Mouse (Mus musculus) forebrain, embryonic 16.5 days (tissue): ENCODE data around the gene Sipa1l1. TPM values are rescaled to one million over a fixed set of nuclear protein-coding genes. Genes with fewer than 3 reads are reported as not detected.

ENCODE experiments used
- ATAC-seq: fragments of 200-750 bp; cut with Nextera tagmentation; 2 replicates; pipeline ENCODE4 v1.8.0; 2017; ENCODE audit warnings: mild to moderate bottlenecking, moderate library complexity
- H3K27ac ChIP-seq: fragments of 300-500 bp; sonication (generic); 2 replicates; pipeline ENCODE4 v1.5.1; 2014; ENCODE audit warnings: low read length, control low read depth
- H3K27me3 ChIP-seq: fragments of 300-500 bp; sonication (generic); replicated peaks from 2 replicates; pipeline ENCODE4 v1.6.1; 2014; ENCODE audit warnings: low read length; ENCODE audit not compliant: control insufficient read depth, insufficient read depth
- H3K36me3 ChIP-seq: fragments of 300-500 bp; sonication (generic); 2 replicates; pipeline ENCODE4 v1.6.1; 2014; ENCODE audit not compliant: control insufficient read depth, insufficient read depth
- H3K4me1 ChIP-seq: fragments of 300-500 bp; sonication (generic); replicated peaks from 2 replicates; pipeline ENCODE4 v1.6.1; 2014; ENCODE audit warnings: low read length; ENCODE audit not compliant: control insufficient read depth, insufficient read depth
- H3K4me2 ChIP-seq: fragments of 300-500 bp; sonication (generic); 2 replicates; pipeline ENCODE4 v1.6.1; 2014; ENCODE audit warnings: mild to moderate bottlenecking, low read length, control low read depth
- H3K4me3 ChIP-seq: fragments of 300-500 bp; sonication (generic); replicated peaks from 2 replicates; pipeline ENCODE4 v1.5.1; 2014; ENCODE audit warnings: mild to moderate bottlenecking, low read length, control low read depth
- H3K9ac ChIP-seq: fragments of 300-500 bp; sonication (generic); replicated peaks from 2 replicates; pipeline ENCODE4 v1.6.1; 2014; ENCODE audit warnings: low read depth, low read length, control low read depth
- H3K9me3 ChIP-seq: fragments of 300-500 bp; sonication (generic); 2 replicates; pipeline ENCODE4 v1.6.1; 2016; ENCODE audit warnings: low read length; ENCODE audit not compliant: control insufficient read depth
- WGBS: fragments of 180-500 bp; shearing (Covaris S2); extraction: QIAGEN DNeasy Blood & Tissue Kit; methylation state at CpG from one replicate; pipeline ENCODE4 v1.1.7; 2014; 5-methylcytosine and 5-hydroxymethylcytosine counted together
- polyA plus RNA-seq: library from polyadenylated mRNA; unstranded; fragments of >200 nt; fragmentation: Nextera tagmentation; extraction: Ambion mirVana; gene quantifications from 2 replicates; pipeline ENCODE4 v1.2.1, GENCODE M21; 2015

Gene Sipa1l1
- polyA plus RNA-seq, 1 experiment from 2014 or later, result 26.8 TPM

DNA sequence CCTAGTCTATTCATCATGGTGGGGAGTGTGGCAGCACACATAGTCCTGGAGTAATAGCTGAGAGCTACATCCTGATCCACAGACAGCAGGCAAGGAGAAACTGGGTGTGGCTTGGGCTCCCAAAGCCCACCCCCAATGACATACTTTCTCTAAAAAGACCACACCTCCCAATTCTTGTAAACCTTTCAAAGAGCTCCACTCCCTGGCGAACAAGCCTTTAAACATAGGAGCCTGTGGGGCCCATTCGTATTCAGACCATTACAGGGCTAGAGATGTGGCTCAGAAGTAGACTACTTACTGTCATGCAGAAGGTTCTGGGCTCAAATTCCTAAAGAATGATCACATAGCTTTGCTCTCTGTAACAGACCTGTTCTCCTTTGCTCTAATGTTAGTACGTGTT is 156.4 kb downstream of the Sipa1l1 start:
- WGBS, result 84% methylated on average over 3 of the region's 3 CpGs
- ATAC-seq, result no peak
- Histone ChIP-seq H3K4me3 (no peak overlapping the region), H3K36me3 (no peaks in the 10 kb centered on the region), H3K27ac (no peak overlapping the region), H3K4me1 (no peaks in the 10 kb centered on the region; the same call in 1 of the 2 replicates), H3K9ac (no peak overlapping the region), H3K9me3 (no peaks in the 10 kb centered on the region), H3K27me3 (no peaks in the 10 kb centered on the region), H3K4me2 (no peak overlapping the region)

DNA sequence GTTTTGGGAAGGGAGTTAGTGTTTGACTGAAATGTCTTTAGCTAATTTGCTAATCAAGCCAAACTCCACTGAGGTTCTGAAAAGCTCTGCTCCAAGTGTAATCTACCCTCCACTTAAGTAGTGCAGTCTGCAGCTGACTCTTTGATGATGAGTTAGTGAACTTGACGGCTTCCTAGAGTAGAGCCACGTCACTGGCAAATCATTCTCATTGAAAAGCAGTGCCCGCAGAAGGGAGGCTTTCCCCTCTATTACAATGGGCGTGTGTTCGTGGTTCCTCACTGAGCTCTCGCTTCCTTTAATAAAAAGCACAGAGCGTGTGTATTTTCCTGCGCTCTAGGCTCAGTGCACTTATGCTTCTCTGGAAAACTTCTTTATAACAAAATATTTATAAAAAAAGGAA is 157.3 kb downstream of the Sipa1l1 start:
- Histone ChIP-seq H3K4me1 (no peaks in the 10 kb centered on the region; the same call in 1 of the 2 replicates), H3K27ac (no peak overlapping the region), H3K4me2 (no peak overlapping the region), H3K27me3 (no peaks in the 10 kb centered on the region), H3K4me3 (no peak overlapping the region), H3K9ac (no peak overlapping the region), H3K36me3 (no peaks in the 10 kb centered on the region), H3K9me3 (no peaks in the 10 kb centered on the region)
- WGBS, result 38% methylated on average over 8 of the region's 8 CpGs
- ATAC-seq, result peak; percentile 28; the same call in 1 of the 2 replicates

DNA sequence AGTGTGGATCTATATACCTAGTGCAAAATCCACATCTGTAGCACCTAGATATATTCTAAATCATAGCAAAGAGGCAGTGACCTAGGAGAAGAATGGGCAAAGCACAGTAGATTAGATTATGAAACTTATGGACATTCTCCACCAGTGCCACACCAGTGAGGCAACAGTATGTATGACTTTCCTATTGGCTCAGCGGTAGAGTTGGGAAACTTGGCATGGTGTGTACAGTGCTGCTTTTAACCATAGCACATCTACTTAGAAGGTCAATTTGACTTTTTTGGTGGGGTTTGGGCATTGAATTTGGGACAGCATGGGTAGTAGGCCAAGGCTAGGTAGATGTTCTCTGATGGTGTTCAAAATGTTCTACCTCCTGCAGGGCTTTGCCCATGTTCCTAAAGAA is 159.0 kb downstream of the Sipa1l1 start:
- H3K4me2 ChIP-seq, result no peak overlapping the region
- H3K27ac ChIP-seq, result no peak overlapping the region
- no peak overlapping the region for H3K4me3 ChIP-seq
- 100% methylated on average over 1 of the region's 1 CpGs for WGBS
- no peaks in the 10 kb centered on the region for H3K27me3 ChIP-seq
- H3K4me1 ChIP-seq, result no peaks in the 10 kb centered on the region; the same call in 1 of the 2 replicates
- no peaks in the 10 kb centered on the region for H3K36me3 ChIP-seq
- no peak overlapping the region for H3K9ac ChIP-seq
- no peaks in the 10 kb centered on the region for H3K9me3 ChIP-seq
- no peak for ATAC-seq

DNA sequence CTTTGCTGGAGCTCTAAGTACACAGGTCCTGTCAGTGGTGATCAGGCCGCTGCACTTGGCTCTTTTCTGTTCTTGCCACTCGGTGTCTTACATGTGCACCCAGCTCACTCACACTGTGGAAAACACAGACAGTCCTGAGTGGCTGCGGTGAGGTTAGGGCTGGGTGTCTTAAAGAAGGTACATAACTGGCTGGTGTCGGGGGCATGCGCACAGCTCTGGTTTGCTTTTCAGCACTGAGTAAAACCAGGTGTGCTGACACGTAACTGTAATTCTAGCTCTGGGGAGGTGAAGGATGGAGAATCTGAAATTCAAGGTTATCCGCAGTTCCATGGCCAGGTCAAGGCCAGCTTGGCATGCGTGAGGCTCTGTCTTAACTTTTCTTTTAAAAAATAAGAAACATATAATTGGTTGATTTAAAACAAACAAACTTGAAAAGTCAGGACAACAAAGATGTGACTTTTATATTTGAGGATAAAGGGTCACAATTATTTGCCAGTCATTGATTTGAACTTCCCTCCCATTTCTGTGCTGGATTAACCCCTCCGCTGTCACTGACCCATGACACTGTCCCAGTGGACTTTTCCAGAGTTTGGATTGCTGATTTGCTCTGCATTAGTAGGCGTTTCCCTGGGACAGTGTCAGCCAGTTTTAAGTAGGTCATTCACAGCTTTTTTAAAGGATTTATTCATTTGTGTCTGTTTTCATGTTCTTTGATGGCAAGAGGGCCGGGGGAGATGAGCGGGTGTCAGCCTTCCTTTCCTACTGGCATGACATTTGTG is 163.9 kb downstream of the Sipa1l1 start:
- WGBS, result 89% methylated on average over 12 of the region's 12 CpGs

DNA sequence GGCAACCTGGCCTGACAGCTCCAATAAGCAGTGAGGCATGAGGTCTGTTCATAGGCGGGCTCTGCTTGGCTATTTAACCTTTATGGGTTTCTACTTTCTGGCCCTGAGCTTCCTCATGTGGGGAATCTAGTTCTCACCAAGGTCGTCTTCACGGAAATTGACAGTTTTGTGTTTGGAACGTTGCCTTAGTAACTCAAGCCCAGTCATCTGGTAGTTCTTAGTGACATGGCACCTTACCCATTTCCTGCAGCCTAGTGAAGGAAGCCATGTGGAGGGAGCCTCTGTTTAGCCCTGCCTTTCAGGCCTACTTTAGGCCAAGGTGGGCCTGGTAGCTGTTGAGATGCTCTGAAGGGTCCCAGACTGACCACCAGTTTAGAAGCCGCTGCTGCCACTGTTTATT is 164.9 kb downstream of the Sipa1l1 start:
- no peaks in the 10 kb centered on the region for H3K9me3 ChIP-seq
- H3K4me1 ChIP-seq, result peaks cover 20% of the 10 kb centered on the region
- no peaks in the 10 kb centered on the region for H3K36me3 ChIP-seq
- no peak overlapping the region for H3K9ac ChIP-seq
- H3K27me3 ChIP-seq, result no peaks in the 10 kb centered on the region
- ATAC-seq, result no peak
- H3K4me2 ChIP-seq, result no peak overlapping the region
- no peak overlapping the region for H3K27ac ChIP-seq
- no peak overlapping the region for H3K4me3 ChIP-seq
- 60% methylated on average over 5 of the region's 5 CpGs for WGBS

More for the DNA sequence above, 163.9 kb downstream of the Sipa1l1 start:
- peaks cover 18% of the 10 kb centered on the region for H3K4me1 ChIP-seq
- H3K27me3 ChIP-seq, result no peaks in the 10 kb centered on the region
- ATAC-seq, result no peak
- no peak overlapping the region for H3K9ac ChIP-seq
- no peaks in the 10 kb centered on the region for H3K36me3 ChIP-seq
- no peak overlapping the region for H3K4me3 ChIP-seq
- H3K27ac ChIP-seq, result no peak overlapping the region
- no peaks in the 10 kb centered on the region for H3K9me3 ChIP-seq
- H3K4me2 ChIP-seq, result no peak overlapping the region

DNA sequence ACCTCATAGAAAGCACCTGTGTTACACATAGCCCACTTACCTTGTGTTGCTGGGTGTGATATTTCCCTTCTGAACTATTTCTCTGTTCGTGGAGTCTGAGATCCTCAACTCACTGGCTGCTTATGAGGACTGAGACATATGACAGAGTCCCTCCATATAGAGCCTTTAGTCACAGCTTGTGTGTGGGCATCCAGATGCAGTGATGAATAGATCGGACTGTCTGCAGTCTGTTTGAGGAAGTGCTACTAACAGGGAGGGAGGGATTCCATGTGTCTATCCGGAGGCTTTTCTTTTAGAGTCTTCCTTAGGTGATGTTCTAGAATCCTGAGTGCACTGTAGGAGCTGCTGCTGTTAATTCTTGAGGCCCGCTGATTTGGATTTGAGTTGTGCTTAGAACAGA is 165.4 kb downstream of the Sipa1l1 start:
- Histone ChIP-seq H3K4me2 (no peak overlapping the region), H3K27me3 (no peaks in the 10 kb centered on the region), H3K9ac (no peak overlapping the region), H3K27ac (no peak overlapping the region), H3K9me3 (no peaks in the 10 kb centered on the region), H3K4me1 (peaks cover 25% of the 10 kb centered on the region), H3K4me3 (no peak overlapping the region), H3K36me3 (no peaks in the 10 kb centered on the region)
- ATAC-seq, result no peak
- WGBS, result 33% methylated on average over 4 of the region's 4 CpGs

DNA sequence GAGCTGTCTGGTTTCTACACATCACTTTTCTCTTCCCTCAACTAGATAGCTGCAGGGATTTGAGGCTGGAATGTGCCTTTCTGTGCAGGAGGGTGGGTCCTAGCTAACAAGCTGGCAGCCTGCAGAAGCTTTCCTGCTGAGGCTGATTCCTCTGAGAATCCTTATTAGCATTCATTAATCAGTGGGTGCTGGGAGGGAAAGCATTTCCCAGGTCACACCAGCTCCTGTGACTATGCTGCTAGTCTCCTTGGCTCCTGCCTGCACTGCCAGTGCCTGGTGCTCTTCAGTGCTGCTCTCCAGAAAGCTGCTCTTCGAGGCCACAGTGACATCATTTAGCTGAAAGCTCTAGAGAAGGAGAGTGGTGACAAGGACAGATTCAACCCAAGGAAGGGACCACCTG is 166.0 kb downstream of the Sipa1l1 start:
- peak; percentile 64 for ATAC-seq
- H3K36me3 ChIP-seq, result no peaks in the 10 kb centered on the region
- WGBS, result 0% methylated on average over 1 of the region's 1 CpGs
- peaks cover 29% of the 10 kb centered on the region for H3K4me1 ChIP-seq
- no peak overlapping the region for H3K4me3 ChIP-seq
- H3K27ac ChIP-seq, result peak overlapping the region; percentile 65
- no peaks in the 10 kb centered on the region for H3K27me3 ChIP-seq
- no peak overlapping the region for H3K4me2 ChIP-seq
- H3K9ac ChIP-seq, result no peak overlapping the region
- no peaks in the 10 kb centered on the region for H3K9me3 ChIP-seq

DNA sequence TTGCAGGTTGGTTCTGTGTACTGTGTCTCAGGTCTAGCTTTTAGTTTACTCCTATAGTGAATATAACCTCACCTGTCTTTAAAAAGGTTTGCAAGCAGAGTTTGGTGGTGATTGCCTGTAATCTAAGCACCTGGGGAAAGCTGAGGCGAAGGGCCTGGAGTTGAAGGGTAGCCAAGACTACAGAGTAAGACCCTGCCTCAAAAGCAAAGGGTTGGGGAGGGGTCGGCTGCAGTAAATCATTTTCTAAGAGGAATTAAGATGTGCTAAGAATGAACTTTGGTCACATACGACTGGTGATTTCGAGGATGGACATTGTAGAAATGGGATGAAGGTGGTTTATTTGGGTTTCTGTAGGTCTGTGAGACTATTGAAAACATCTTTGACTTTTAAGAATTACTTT is 169.4 kb downstream of the Sipa1l1 start:
- no peak for ATAC-seq
- no peak overlapping the region for H3K4me2 ChIP-seq
- H3K9me3 ChIP-seq, result no peaks in the 10 kb centered on the region
- H3K27ac ChIP-seq, result no peak overlapping the region
- 87% methylated on average over 4 of the region's 4 CpGs for WGBS
- no peaks in the 10 kb centered on the region for H3K27me3 ChIP-seq
- H3K4me3 ChIP-seq, result no peak overlapping the region
- peaks cover 29% of the 10 kb centered on the region for H3K4me1 ChIP-seq
- no peaks in the 10 kb centered on the region for H3K36me3 ChIP-seq
- no peak overlapping the region for H3K9ac ChIP-seq

DNA sequence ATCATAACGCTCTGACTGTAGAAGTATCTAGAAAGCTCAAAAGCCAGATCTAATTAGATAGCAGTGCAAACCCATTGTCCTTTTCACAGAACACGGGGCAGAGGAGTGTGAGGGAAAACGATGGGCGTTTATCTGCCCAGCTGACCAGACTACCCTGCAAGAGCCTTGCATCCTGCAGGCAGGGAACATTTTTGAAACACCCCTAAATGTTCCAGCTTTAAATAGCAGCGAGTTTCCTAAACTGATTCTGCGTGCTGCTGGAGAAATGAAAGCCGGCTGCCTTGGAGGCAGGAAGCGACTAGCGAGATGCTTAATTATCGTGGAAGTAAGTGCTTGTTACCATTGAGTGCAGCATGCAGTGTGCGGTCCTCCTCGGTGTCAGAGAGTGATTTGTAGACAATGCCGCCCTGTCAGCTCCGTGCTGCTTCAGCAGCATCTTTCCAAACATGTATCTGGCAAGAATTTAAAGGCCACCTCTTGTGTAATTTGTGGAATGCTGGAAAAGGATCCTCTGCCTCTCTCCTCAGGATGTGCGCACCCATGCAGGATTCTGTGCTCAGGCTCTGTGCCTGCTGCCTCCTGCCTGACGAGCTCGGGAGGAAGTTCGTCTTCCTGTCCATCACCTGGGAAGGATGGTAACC is 170.2 kb downstream of the Sipa1l1 start:
- WGBS, result 4% methylated on average over 18 of the region's 18 CpGs
- H3K9ac ChIP-seq, result peak overlapping the region; percentile 48
- no peaks in the 10 kb centered on the region for H3K36me3 ChIP-seq
- peak overlapping the region; percentile 37 for H3K4me3 ChIP-seq
- peaks cover 24% of the 10 kb centered on the region for H3K4me1 ChIP-seq
- peak overlapping the region; percentile 62 for H3K4me2 ChIP-seq
- H3K9me3 ChIP-seq, result no peaks in the 10 kb centered on the region
- peak; percentile 74 for ATAC-seq
- H3K27me3 ChIP-seq, result no peaks in the 10 kb centered on the region
- H3K27ac ChIP-seq, result peak overlapping the region; percentile 78
